25 mouse cellular contexts compared by ENCODE assay signal in the genomic region with DNA sequence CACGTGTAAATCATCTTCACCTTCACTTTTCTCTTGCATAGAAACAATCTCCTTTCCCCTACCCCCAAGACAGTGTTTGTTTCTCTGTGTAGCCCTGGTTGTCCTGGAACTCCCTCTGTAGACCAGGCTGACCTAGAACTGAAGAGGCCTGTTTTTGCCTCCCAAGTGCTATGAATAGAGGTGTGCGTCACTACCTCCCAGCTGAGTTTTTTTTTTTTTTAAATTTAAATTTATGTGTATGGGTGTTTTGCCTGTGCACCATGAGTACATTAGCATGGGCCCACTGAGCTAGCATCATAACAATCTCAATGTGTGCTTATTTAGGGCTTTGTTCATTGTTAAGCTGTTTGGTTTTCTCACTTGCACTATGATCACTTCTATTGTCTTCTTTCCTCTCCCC. TPM values are rescaled to one million over a fixed set of nuclear protein-coding genes. Genes with fewer than 3 reads are reported as not detected.
DNase-seq lines count a peak whose midpoint lies in the region; ATAC-seq and TF ChIP-seq lines count a peak whose summit lies in the region.
"Had no signal": no experiment of that assay in that cellular context is flagged by ENCODE, and none has a peak within 500 bp of the region (broad histone marks: within the 10 kb centered on the region; RNA-seq: fewer than 3 reads in every experiment).

No protein-coding gene starts in this region.

- dilution Hi-C loops in CH12.LX (cut with MboI; ENCODE audit: extremely low pct_ligation_motif_present, extremely low pct_unique_long_range_greater_than_20kb, low sequenced_read_pairs): no loop called here

- no peak overlapping the region for H3K4me3 ChIP-seq in layer of hippocampus, adult 2 months
- H3K4me3 ChIP-seq in CH12.LX (replicated peaks in 1 of 3; ENCODE audit: low read depth in 2 of 3, low read length in 2 of 3, poor library complexity in 1 of 3): no peak overlapping the region
- H3K4me3 ChIP-seq: embryonic facial prominence, embryonic 13.5 days; embryonic facial prominence, embryonic 15.5 days; erythroblast, embryonic 14.5 days; forebrain, embryonic 10.5 days; forebrain, embryonic 12.5 days had no signal

- no peak for TF ChIP-seq POLR2A in CH12.LX (IDR thresholded peaks at IDR 0.05; ENCODE audit: low read depth, low read length)

- no peak for TF ChIP-seq CTCF in layer of hippocampus, adult 2 months (conservative IDR thresholded peaks at IDR 0.05)
- TF ChIP-seq CTCF in CH12.LX (conservative IDR thresholded peaks at IDR 0.05 in 1 of 2, IDR thresholded peaks at IDR 0.05 in 1 of 2; ENCODE audit: low read depth in 2 of 2, low read length in 2 of 2): no peak

- H3K9me3 ChIP-seq in CH12.LX (replicated peaks; ENCODE audit: low read length): peaks cover 3% of the 10 kb centered on the region
- H3K9me3 ChIP-seq: embryonic facial prominence, embryonic 13.5 days; embryonic facial prominence, embryonic 15.5 days; forebrain, embryonic 12.5 days had no signal

- peaks cover 0 to 48% of the 10 kb centered on the region in 2 experiments; a peak in 2 of 4 replicates for H3K4me1 ChIP-seq in CH12.LX (ENCODE audit: control insufficient read depth in 1 of 2, insufficient read depth in 2 of 2)
- H3K4me1 ChIP-seq: embryonic facial prominence, embryonic 13.5 days; embryonic facial prominence, embryonic 15.5 days; forebrain, embryonic 10.5 days; forebrain, embryonic 12.5 days had no signal

- DNase-seq in frontal cortex, postnatal 25 days (ENCODE audit: low spot score in 2 of 2): no peak
- no peak for DNase-seq in layer of hippocampus, adult 2 months (ENCODE audit: low spot score in 2 of 2)
- no peak for DNase-seq in layer of hippocampus, postnatal 36 days
- DNase-seq in CH12.LX (ENCODE audit: extremely low read depth): no peak
- no peak for DNase-seq in c-Kit-positive CD71-positive TER-119-positive erythroid progenitor cells, embryonic 14.5 days (ENCODE audit: low spot score)
- DNase-seq: adrenal gland, adult 2 months; adrenal gland, postnatal 10 days; adrenal gland, postnatal 25 days; B cell, adult 2 months; cerebellum, adult 11 months; cerebellum, adult 18-20 months; cerebellum, adult 8-10 months; cerebellum, adult 9-11 months; cerebellum, postnatal 14 days; cerebellum, postnatal 36 days; embryo, embryonic 11 days had no signal

- in situ Hi-C loops in CH12.LX (cut with MboI; ENCODE audit: low pct_ligation_motif_present, low pct_unique_long_range_greater_than_20kb, low sequenced_read_pairs): no loop called here

- H3K27me3 ChIP-seq in CH12.LX (replicated peaks): no peaks in the 10 kb centered on the region
- H3K27me3 ChIP-seq: embryonic facial prominence, embryonic 13.5 days; embryonic facial prominence, embryonic 15.5 days; forebrain, embryonic 12.5 days had no signal

- 0 out of 2 replicates have a peak overlapping the region, but pooled peaks have one; percentile 12 for H3K27ac ChIP-seq in layer of hippocampus, adult 2 months
- H3K27ac ChIP-seq in CH12.LX (ENCODE audit: insufficient read depth, low read depth): no peak overlapping the region
- H3K27ac ChIP-seq: embryonic facial prominence, embryonic 13.5 days; embryonic facial prominence, embryonic 15.5 days; forebrain, embryonic 10.5 days; forebrain, embryonic 12.5 days had no signal

- no peak for TF ChIP-seq RAD21 in CH12.LX (IDR thresholded peaks at IDR 0.05; ENCODE audit: low read depth, low read length)

- peaks cover 0 to 19% of the 10 kb centered on the region in 2 experiments for H3K36me3 ChIP-seq in CH12.LX (replicated peaks in 1 of 2; ENCODE audit: control insufficient read depth in 1 of 2, insufficient read depth in 1 of 2, low read length in 1 of 2)
- H3K36me3 ChIP-seq: embryonic facial prominence, embryonic 13.5 days; embryonic facial prominence, embryonic 15.5 days; forebrain, embryonic 12.5 days had no signal

- no peak overlapping the region for H3K4me2 ChIP-seq in CH12.LX (ENCODE audit: insufficient read depth, low read depth, poor library complexity, severe bottlenecking)
- H3K4me2 ChIP-seq: embryonic facial prominence, embryonic 13.5 days; embryonic facial prominence, embryonic 15.5 days; forebrain, embryonic 12.5 days had no signal

- no peak for TF ChIP-seq EP300 in CH12.LX (IDR thresholded peaks at IDR 0.05; ENCODE audit: low read length)

- H3K9ac ChIP-seq in CH12.LX (ENCODE audit: insufficient read depth, low read depth): no peak overlapping the region
- H3K9ac ChIP-seq: embryonic facial prominence, embryonic 13.5 days; embryonic facial prominence, embryonic 15.5 days; forebrain, embryonic 12.5 days had no signal

- peak; percentile 55; the same call in 1 of the 2 replicates for ATAC-seq in frontal cortex, adult (ENCODE audit: low TSS enrichment)
- ATAC-seq: CD4-positive, CD25-positive, alpha-beta regulatory T cell, adult 4 months; forebrain, embryonic 14.5 days; forebrain, embryonic 16.5 days had no signal

- H3K79me2 ChIP-seq in CH12.LX (replicated peaks; ENCODE audit: control insufficient read depth, extremely low read depth, insufficient read depth, poor library complexity, severe bottlenecking): peaks cover 42% of the 10 kb centered on the region

TF ChIP-seq in CH12.LX, 34 proteins besides CTCF, POLR2A, EP300 and RAD21:
- TF ChIP-seq ZNF384 (IDR thresholded peaks at IDR 0.05; ENCODE audit: low read depth, low read length): peak; percentile 29; the same call in 1 of the 2 replicates
- TF ChIP-seq CHD1 (IDR thresholded peaks at IDR 0.05; ENCODE audit: low read depth, low read length): no peak

RNA-seq across cellular contexts. Expression of a gene that starts 39.5 kb away (rescaled TPM):
- total RNA-seq in layer of hippocampus, adult 2 months (2021): 10 to 100 TPM; 36.5 to 38.6 TPM
- total RNA-seq in layer of hippocampus, postnatal 36 days (2021): 10 to 100 TPM; 36.3 to 41.9 TPM
- 30.4 and 31.5 TPM in 2 replicates for total RNA-seq in CH12.LX (2012; rRNA removed)
- total RNA-seq in CH12.LX (2014; rRNA removed): 29.9 and 31.4 TPM in 2 replicates
- polyA plus RNA-seq in CH12.LX (2012; ENCODE audit: insufficient read length, low read depth): 32.0 and 37.0 TPM in 2 replicates

RNA-seq across cellular contexts. Expression of a gene that starts 43.3 kb away (rescaled TPM):
- 10 to 100 TPM; 44.1 to 44.7 TPM for total RNA-seq in layer of hippocampus, adult 2 months (2021)
- 10 to 100 TPM; 47.7 to 49.7 TPM for total RNA-seq in layer of hippocampus, postnatal 36 days (2021)
- total RNA-seq in CH12.LX (2012; rRNA removed) (34.3 and 34.5 TPM in 2 replicates), CH12.LX (2014; rRNA removed) (74.4 and 78.3 TPM in 2 replicates)
- polyA plus RNA-seq in CH12.LX (2012; ENCODE audit: insufficient read length, low read depth): 52.8 and 73.8 TPM in 2 replicates
